Mouse (Mus musculus) B cell, adult 2 months (primary cell): ENCODE data around the gene Aff4.

Experiments
- DNase-seq, 2 experiments: peaks; one replicate each; pipeline ENCODE4 v3.0.0; 2022

Aff4 gene

DNA sequence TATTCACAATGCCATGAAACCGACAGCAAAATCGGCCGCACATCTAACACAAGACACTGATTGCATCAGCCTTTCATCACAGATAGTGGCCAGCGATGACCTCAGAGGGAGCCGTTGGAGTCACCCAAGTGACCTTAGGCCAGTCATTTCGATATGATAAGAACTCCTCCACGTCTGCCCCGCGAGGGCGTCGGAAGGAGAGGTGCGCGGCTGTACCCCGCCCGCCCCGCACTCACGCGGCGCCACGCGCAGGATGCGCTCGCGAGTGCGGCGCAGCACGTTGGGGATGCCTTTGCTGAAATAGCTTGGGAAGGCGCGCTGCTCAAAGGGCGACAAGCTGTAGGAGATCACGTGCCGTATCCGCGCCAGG is 79.7 kb downstream of the Aff4 start:
- DNase-seq, result no peak

GRCm38 (mm10) chr11:53430670-53431346 is 80.2 kb downstream of the Aff4 start, which contains the start of the genes Uqcrq and Gdf9:
Uqcrq (minus strand) TSS chr11:53430831.
Gdf9 (plus strand) TSS chr11:53431023.
- DNase-seq, result peak; percentile 99 to 100

DNA sequence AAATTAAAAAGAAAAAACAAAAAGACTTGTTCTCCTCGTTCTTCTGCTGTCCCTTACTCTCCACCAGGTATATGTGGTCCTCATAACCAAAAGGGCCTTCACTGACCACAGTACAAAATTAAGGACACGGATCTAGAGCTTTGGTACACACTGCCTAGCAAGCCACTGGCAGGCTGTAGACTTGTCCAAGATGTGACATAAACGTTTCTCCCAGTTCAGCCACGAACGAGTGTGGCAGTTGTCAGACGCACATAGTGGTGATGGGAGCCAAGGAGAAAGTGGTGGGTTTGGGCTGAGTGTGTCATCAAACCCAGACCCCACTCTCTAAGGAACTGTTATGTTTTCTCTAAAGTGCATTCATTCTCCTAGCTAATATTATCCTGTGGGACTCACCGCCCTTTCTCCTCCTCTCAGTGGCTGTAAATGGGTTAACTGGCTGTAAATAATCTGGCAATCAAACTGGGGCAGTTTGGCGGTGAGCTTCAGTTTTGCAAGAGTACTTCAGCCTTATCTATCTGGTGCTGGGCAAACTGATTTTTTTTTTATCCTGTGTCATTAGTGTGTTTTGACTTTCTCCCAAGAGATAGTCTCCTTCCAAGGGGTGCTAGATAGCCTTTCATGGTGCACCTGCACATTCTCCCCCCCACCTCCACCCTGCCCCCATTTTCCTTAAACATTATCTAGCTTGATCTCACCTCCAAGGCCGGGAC is 80.9 kb downstream of the Aff4 start:
- no peak for DNase-seq

- DNase-seq, result no peak
Observed at GRCm38 (mm10) chr11:53433057-53433456, 82.4 kb downstream of the Aff4 start.

- DNase-seq, result no peak
Observed at GRCm38 (mm10) chr11:53435504-53435903, 84.9 kb downstream of the Aff4 start.

DNA sequence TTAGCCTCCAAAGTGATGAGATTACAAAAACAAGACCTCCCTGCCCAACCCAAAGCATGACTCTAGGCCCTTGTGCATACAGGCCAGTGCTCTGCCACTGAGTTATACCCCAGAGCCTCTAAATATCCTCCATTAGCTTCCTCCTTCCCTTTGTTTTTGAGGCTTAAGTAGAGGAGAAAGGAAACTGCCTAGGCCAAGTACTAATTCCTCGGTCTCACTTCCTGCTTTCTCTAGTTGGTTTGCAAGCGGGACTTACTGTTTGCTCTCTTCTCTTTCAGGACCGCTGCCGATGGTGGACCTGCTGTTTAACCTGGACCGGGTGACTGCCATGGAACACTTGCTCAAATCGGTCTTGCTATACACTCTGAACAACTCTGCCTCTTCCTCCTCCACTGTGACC is 85.7 kb downstream of the Aff4 start:
- DNase-seq, result no peak

- no peak for DNase-seq
Observed at GRCm38 (mm10) chr11:53441921-53442320, 91.3 kb downstream of the Aff4 start.

- DNase-seq, result peak; percentile 42 to 54
Observed at GRCm38 (mm10) chr11:53443861-53444260, 93.2 kb downstream of the Aff4 start.

- DNase-seq, result no peak
Observed at GRCm38 (mm10) chr11:53445562-53445961, 94.9 kb downstream of the Aff4 start.

GRCm38 (mm10) chr11:53446183-53446582 is 95.5 kb downstream of the Aff4 start:
- no peak for DNase-seq

GRCm38 (mm10) chr11:53447996-53448395 is 97.4 kb downstream of the Aff4 start:
- no peak for DNase-seq

DNA sequence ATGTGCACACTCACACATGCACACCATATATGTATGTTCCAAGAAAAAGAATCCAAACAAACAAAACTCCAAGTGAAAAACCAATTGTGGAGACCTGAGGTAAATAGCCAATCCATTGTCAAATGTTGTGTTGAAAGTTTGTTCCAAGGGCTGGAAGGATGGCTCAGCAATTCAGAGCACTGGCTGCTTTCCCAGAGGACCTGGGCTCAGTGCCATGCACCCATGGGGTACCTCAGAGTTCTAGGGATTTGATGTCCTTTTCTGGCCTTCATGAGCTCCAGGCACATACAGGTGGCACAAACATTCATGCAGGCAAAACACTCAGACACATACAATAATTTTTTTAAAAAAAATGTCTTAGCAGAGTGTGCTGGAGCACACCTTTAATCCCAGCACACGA is 97.9 kb downstream of the Aff4 start:
- DNase-seq, result no peak

DNA sequence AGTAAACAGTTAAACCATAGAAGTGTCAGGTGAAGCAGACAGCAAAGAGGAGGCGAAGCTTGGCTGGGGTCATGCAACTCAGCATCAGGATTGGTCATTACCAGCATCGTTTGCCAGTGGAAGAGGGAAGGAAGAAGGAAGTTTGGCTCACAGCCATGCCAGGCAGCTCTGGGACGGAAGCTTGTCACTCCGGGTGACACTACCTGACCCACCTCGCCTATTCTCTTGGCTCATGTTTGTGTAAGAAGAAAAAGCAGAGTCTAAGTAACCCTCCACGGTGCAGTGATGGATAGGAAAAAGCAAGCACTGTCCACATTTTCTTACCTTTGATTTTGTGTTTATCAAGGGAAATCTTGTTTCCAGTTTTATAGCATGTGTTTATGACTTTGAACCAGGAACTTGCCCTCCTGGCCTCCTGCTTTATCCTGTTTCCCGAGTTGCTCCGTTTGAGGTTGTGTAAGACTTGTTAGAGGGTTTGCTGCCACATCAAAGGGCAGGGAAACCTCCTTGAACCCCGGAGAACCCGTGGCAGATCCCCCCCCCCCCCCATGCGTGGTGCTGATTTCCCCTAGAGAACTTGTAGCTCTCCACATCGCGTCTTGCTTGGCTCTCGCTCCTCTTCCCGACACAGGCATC is 99.6 kb downstream of the Aff4 start:
- no peak for DNase-seq

DNA sequence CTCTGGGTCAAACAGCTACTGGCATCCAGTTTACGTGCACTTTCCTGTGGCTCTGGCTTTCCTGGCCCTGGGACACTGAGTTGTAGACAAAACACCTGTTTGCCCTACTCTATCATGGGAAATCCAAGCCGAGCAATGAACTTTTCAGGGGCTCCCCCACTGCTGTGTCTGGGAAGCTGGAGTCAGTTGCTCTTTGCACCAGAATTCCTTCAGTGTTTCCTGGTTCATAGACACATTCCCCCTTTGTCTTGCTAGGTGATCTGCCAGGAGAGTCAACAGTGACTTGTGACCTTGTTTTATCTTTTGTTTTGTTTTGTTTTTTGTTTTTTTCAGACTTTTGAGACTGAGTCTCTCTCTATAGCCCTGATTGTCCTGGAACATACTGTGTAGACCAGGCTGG is 100.7 kb downstream of the Aff4 start:
- DNase-seq, result no peak

- no peak for DNase-seq
Observed at GRCm38 (mm10) chr11:53452396-53452795, 101.8 kb downstream of the Aff4 start.

GRCm38 (mm10) chr11:53453031-53453430 is 102.4 kb downstream of the Aff4 start:
- no peak for DNase-seq

DNA sequence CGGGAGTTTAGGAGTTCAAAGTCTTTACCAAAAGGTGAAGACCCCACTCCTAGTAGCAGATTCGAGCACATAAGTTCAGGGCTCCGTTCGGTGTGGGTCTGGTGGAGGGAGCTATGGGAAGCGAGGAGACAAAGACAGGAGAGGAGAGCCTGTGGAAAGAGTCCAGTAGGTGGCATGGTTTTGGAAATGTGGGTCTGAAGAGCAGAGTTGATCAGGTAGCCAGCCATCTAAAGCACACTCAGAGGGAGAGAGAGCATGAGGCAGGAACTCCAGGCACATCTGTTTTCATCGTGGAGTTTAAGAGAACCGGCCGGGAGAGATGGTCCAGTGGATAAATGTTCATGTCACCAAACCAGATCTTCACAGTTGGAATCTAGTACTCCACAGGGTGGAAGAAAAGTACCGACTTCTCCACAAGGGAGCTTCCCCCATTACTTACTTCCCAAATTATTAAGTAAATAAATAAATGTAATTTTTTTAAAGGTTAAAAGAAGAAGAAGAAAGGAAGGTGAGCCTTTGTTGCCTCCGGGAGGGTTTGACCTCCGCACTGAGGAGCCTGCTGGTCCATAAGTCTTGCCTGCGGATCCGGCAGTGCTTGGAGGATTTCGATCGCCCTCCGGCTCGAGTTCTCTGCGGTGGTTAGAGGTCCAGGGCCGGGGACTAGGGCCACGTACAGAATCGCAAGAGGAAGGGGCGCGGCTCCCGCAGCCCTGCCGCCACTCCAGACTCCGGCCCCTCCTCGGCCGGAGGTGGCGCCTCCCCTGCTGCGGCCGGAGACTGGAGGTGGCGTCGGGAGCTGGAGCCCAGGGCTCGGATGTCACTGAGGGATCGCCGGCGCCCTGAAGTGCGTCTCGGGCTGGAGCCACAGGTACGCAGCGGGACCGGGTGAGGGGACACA is 106.1 kb downstream of the Aff4 start, which contains the start of the genes Gm10447 and Shroom1:
Gene Gm10447 (minus strand): TSS at position 637 of the 898 bp plus-strand sequence.
Gene Shroom1 (plus strand): TSS at position 732 of the 898 bp plus-strand sequence.
- no peak for DNase-seq

GRCm38 (mm10) chr11:53457372-53457954 is 106.8 kb downstream of the Aff4 start:
- DNase-seq, result peak in 1 of 2 experiments; percentile 13

DNA sequence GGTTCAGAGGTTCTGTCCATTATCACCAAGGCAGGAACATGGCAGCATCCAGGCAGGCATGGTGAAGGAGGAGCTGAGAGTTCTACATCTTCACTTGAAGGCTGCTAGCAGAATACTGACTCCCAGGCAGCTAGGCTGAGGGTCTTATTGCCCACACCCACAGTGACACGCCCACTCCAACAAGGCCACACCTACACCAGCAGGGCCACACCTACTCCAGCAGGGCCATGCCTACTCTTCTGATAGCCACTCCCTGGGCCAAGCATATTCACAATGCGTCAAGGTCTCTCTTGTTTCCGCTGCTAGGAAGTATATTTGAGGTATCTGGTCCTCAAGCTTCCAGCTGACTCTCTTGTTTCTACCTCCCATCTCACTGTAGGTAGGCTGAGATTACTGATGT is 108.4 kb downstream of the Aff4 start:
- no peak for DNase-seq

- no peak for DNase-seq
Observed at GRCm38 (mm10) chr11:53460192-53460591, 109.6 kb downstream of the Aff4 start.

DNA sequence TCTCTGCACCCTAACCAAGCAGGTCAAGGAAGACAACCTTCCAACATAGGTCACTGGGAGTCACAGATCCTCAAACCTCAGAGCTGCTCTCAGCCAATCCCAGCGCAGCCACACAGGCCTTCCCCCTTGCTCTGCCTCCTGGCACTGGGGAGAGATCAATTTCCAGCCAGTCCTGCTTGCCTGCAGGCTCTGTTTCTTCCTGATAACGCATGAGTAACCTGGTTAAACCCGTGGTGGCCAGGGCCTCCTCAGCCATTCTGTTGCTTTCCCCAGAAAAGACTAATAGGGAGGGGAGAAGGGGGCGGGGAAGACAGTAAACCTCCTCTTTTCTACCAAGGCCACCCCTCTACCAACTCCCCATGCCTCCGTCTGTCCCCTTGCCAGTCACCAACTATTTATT is 111.1 kb downstream of the Aff4 start:
- no peak for DNase-seq
